Mouse (Mus musculus) bone marrow, adult 2 months (tissue): ENCODE measurements around the gene Surf2.

ENCODE experiments used
- CTCF ChIP-seq: fragments of 200-500 bp; IDR thresholded peaks from 2 replicates; pipeline ENCODE4 v1.5.1; 2011; ENCODE audit warnings: low read length, control low read depth; ENCODE audit not compliant: control insufficient read depth, insufficient read depth
- POLR2A ChIP-seq: fragments of 200-500 bp; IDR thresholded peaks from 2 replicates; pipeline ENCODE4 v1.6.1; 2011; ENCODE audit warnings: low read depth, mild to moderate bottlenecking, control low read depth, low read length, borderline replicate concordance; ENCODE audit not compliant: control insufficient read depth

GRCm38 (mm10) chr2:26921784-26922183, 5.6 kb downstream of the Surf2 start:
- TF ChIP-seq CTCF: no peak
- TF ChIP-seq POLR2A: no peak
